Mouse (Mus musculus): ENCODE measurements around the gene Prkd2. TPM values are rescaled to one million over a fixed set of nuclear protein-coding genes. Genes with fewer than 3 reads are reported as not detected.

Gene Prkd2
- polyA plus RNA-seq, 1 experiment from 2014 or later = 12.8 TPM

- H3K4me1 ChIP-seq (replicated peaks; ENCODE audit: insufficient read depth, low read length) = no peaks in the 10 kb centered on the region
- no peak overlapping the region for H3K4me3 ChIP-seq (replicated peaks; ENCODE audit: low read depth, low read length)
- peaks cover 5% of the 10 kb centered on the region; the same call in 1 of the 2 replicates for H3K9me3 ChIP-seq (replicated peaks; ENCODE audit: low read length)
- TF ChIP-seq CTCF (IDR thresholded peaks at IDR 0.05; ENCODE audit: low read depth) = no peak
- 26% methylated on average over 6 of the region's 6 CpGs for WGBS
- no peak for ATAC-seq (replicated peaks; ENCODE audit: low FRiP score, low read depth)
- DNase-seq (ENCODE audit: low spot score) = peak; percentile 71
- H3K27ac ChIP-seq = peak overlapping the region; percentile 89
- peaks cover 8% of the 10 kb centered on the region; the same call in 1 of the 2 replicates for H3K36me3 ChIP-seq (ENCODE audit: insufficient read depth, low read length)
- peak overlapping the region; percentile 69; the same call in 1 of the 2 replicates for H3K4me2 ChIP-seq (ENCODE audit: low read length)
- H3K27me3 ChIP-seq (ENCODE audit: insufficient read depth, low read length) = peaks cover 7% of the 10 kb centered on the region; the same call in 1 of the 2 replicates
- H3K9ac ChIP-seq (ENCODE audit: low read depth, low read length) = no peak overlapping the region
These were observed 47.8 kb downstream of the Prkd2 start for GRCm38 (mm10) chr7:16890536-16890935.

- Histone ChIP-seq H3K4me3 (replicated peaks; ENCODE audit: low read depth, low read length) (no peak overlapping the region), H3K36me3 (ENCODE audit: insufficient read depth, low read length) (peaks cover 5% of the 10 kb centered on the region; the same call in 1 of the 2 replicates), H3K4me1 (replicated peaks; ENCODE audit: insufficient read depth, low read length) (no peaks in the 10 kb centered on the region), H3K9me3 (replicated peaks; ENCODE audit: low read length) (peaks cover 2% of the 10 kb centered on the region; the same call in 1 of the 2 replicates), H3K9ac (ENCODE audit: low read depth, low read length) (no peak overlapping the region), H3K27ac (peak overlapping the region; percentile 89), H3K4me2 (ENCODE audit: low read length) (peak overlapping the region; percentile 69; the same call in 1 of the 2 replicates), H3K27me3 (ENCODE audit: insufficient read depth, low read length) (0 out of 2 replicates have a peak, but pooled peaks cover 7% of the 10 kb centered on the region)
- DNase-seq (ENCODE audit: low spot score) (peak; percentile 93), ATAC-seq (replicated peaks; ENCODE audit: low FRiP score, low read depth) (peak; percentile 58)
- WGBS = 2% methylated on average over 23 of the region's 23 CpGs
- no peak for TF ChIP-seq CTCF (IDR thresholded peaks at IDR 0.05; ENCODE audit: low read depth)
These were observed 48.2 kb downstream of the Prkd2 start for GRCm38 (mm10) chr7:16890944-16891343.

- DNase-seq (ENCODE audit: low spot score) (peak; percentile 96), ATAC-seq (replicated peaks; ENCODE audit: low FRiP score, low read depth) (peak; percentile 81)
- H3K27me3 ChIP-seq (ENCODE audit: insufficient read depth, low read length) = 0 out of 2 replicates have a peak, but pooled peaks cover 7% of the 10 kb centered on the region
- TF ChIP-seq CTCF (IDR thresholded peaks at IDR 0.05; ENCODE audit: low read depth) = peak; percentile 98
- no peaks in the 10 kb centered on the region for H3K36me3 ChIP-seq (ENCODE audit: insufficient read depth, low read length)
- H3K4me1 ChIP-seq (replicated peaks; ENCODE audit: insufficient read depth, low read length) = no peaks in the 10 kb centered on the region
- H3K9me3 ChIP-seq (replicated peaks; ENCODE audit: low read length) = no peaks in the 10 kb centered on the region
- H3K4me3 ChIP-seq (replicated peaks; ENCODE audit: low read depth, low read length) = peak within 1 kb of the TSS; percentile 29
- under 1% methylated on average over 30 of the region's 30 CpGs for WGBS
- H3K27ac ChIP-seq = peak within 1 kb of the TSS; percentile 89
- H3K4me2 ChIP-seq (ENCODE audit: low read length) = peak within 1 kb of the TSS; percentile 69
- H3K9ac ChIP-seq (ENCODE audit: low read depth, low read length) = no peak within 1 kb of the TSS
These were observed 49.1 kb downstream of the Prkd2 start, which contains the start of gene Gng8 for GRCm38 (mm10) chr7:16891641-16892351. TSS of gene Gng8 (plus strand) at chr7:16891786.

- peak overlapping the region; percentile 69; the same call in 1 of the 2 replicates for H3K4me2 ChIP-seq (ENCODE audit: low read length)
- ATAC-seq (replicated peaks; ENCODE audit: low FRiP score, low read depth) (no peak), DNase-seq (ENCODE audit: low spot score) (no peak)
- H3K4me1 ChIP-seq (replicated peaks; ENCODE audit: insufficient read depth, low read length) = no peaks in the 10 kb centered on the region
- WGBS = 34% methylated on average over 9 of the region's 9 CpGs
- H3K9ac ChIP-seq (ENCODE audit: low read depth, low read length) = no peak overlapping the region
- H3K4me3 ChIP-seq (replicated peaks; ENCODE audit: low read depth, low read length) = peak overlapping the region; percentile 29; the same call in 1 of the 2 replicates
- no peaks in the 10 kb centered on the region for H3K9me3 ChIP-seq (replicated peaks; ENCODE audit: low read length)
- no peaks in the 10 kb centered on the region for H3K36me3 ChIP-seq (ENCODE audit: insufficient read depth, low read length)
- TF ChIP-seq CTCF (IDR thresholded peaks at IDR 0.05; ENCODE audit: low read depth) = no peak
- H3K27me3 ChIP-seq (ENCODE audit: insufficient read depth, low read length) = 0 out of 2 replicates have a peak, but pooled peaks cover 7% of the 10 kb centered on the region
- no peak overlapping the region for H3K27ac ChIP-seq
These were observed 49.6 kb downstream of the Prkd2 start for GRCm38 (mm10) chr7:16892352-16892730.

GRCm38 (mm10) chr7:16893612-16894011, 50.9 kb downstream of the Prkd2 start:
- ATAC-seq (replicated peaks; ENCODE audit: low FRiP score, low read depth) = no peak
- Histone ChIP-seq H3K27me3 (ENCODE audit: insufficient read depth, low read length) (0 out of 2 replicates have a peak, but pooled peaks cover 7% of the 10 kb centered on the region), H3K9me3 (replicated peaks; ENCODE audit: low read length) (no peaks in the 10 kb centered on the region), H3K4me3 (replicated peaks; ENCODE audit: low read depth, low read length) (no peak overlapping the region), H3K27ac (no peak overlapping the region), H3K9ac (ENCODE audit: low read depth, low read length) (no peak overlapping the region), H3K4me2 (ENCODE audit: low read length) (no peak overlapping the region), H3K4me1 (replicated peaks; ENCODE audit: insufficient read depth, low read length) (no peaks in the 10 kb centered on the region), H3K36me3 (ENCODE audit: insufficient read depth, low read length) (no peaks in the 10 kb centered on the region)
- no peak for DNase-seq (ENCODE audit: low spot score)
- WGBS = 18% methylated on average over 5 of the region's 6 CpGs
- no peak for TF ChIP-seq CTCF (IDR thresholded peaks at IDR 0.05; ENCODE audit: low read depth)

- Histone ChIP-seq H3K36me3 (ENCODE audit: insufficient read depth, low read length) (no peaks in the 10 kb centered on the region), H3K9me3 (replicated peaks; ENCODE audit: low read length) (no peaks in the 10 kb centered on the region), H3K27ac (no peak overlapping the region), H3K4me3 (replicated peaks; ENCODE audit: low read depth, low read length) (no peak overlapping the region), H3K4me1 (replicated peaks; ENCODE audit: insufficient read depth, low read length) (no peaks in the 10 kb centered on the region), H3K4me2 (ENCODE audit: low read length) (0 out of 2 replicates have a peak overlapping the region, but pooled peaks have one; percentile 50), H3K27me3 (ENCODE audit: insufficient read depth, low read length) (0 out of 2 replicates have a peak, but pooled peaks cover 7% of the 10 kb centered on the region), H3K9ac (ENCODE audit: low read depth, low read length) (no peak overlapping the region)
- 12% methylated on average over 4 of the region's 4 CpGs for WGBS
- DNase-seq (ENCODE audit: low spot score) = no peak
- no peak for TF ChIP-seq CTCF (IDR thresholded peaks at IDR 0.05; ENCODE audit: low read depth)
- ATAC-seq (replicated peaks; ENCODE audit: low FRiP score, low read depth) = no peak
These were observed 51.6 kb downstream of the Prkd2 start for GRCm38 (mm10) chr7:16894279-16894678.

Measured in kidney, postnatal 0 days (tissue).